Mouse (Mus musculus) hindbrain, embryonic 14.5 days (tissue): ENCODE data around the gene Tcf7. TPM values are rescaled to one million over a fixed set of nuclear protein-coding genes. Genes with fewer than 3 reads are reported as not detected.

Experiments
- ATAC-seq: fragments of 200-750 bp; cut with Nextera tagmentation; 2 replicates; pipeline ENCODE4 v1.8.0; 2017; ENCODE audit warnings: moderate number of reproducible peaks, mild to moderate bottlenecking, moderate TSS enrichment, moderate library complexity; ENCODE audit not compliant: low FRiP score
- DNase-seq: peaks from one replicate; pipeline ENCODE4 v3.0.0-alpha.2; 2015; ENCODE audit warnings: low spot score
- H3K27ac ChIP-seq: fragments of 300-500 bp; sonication (generic); 2 replicates; pipeline ENCODE4 v1.5.1; 2014; ENCODE audit warnings: mild to moderate bottlenecking, moderate library complexity
- H3K27me3 ChIP-seq: fragments of 300-500 bp; sonication (generic); 2 replicates; pipeline ENCODE4 v1.6.1; 2014; ENCODE audit warnings: mild to moderate bottlenecking, low read length, mixed read lengths; ENCODE audit not compliant: control insufficient read depth, insufficient read depth
- H3K36me3 ChIP-seq: fragments of 300-500 bp; sonication (generic); replicated peaks from 2 replicates; pipeline ENCODE4 v1.6.1; 2014; ENCODE audit not compliant: control insufficient read depth, insufficient read depth
- H3K4me1 ChIP-seq: fragments of 300-500 bp; sonication (generic); replicated peaks from 2 replicates; pipeline ENCODE4 v1.6.1; 2014; ENCODE audit warnings: antibody characterized with exemption, low read length, mixed read lengths; ENCODE audit not compliant: control insufficient read depth, insufficient read depth
- H3K4me2 ChIP-seq: fragments of 300-500 bp; sonication (generic); replicated peaks from 2 replicates; pipeline ENCODE4 v1.6.1; 2014; ENCODE audit warnings: mild to moderate bottlenecking, moderate library complexity
- H3K4me3 ChIP-seq: fragments of 300-500 bp; sonication (generic); replicated peaks from 2 replicates; pipeline ENCODE4 v1.5.1; 2014; ENCODE audit warnings: mild to moderate bottlenecking, low read length
- H3K9ac ChIP-seq: fragments of 300-500 bp; sonication (generic); 2 replicates; pipeline ENCODE4 v1.6.1; 2014
- H3K9me3 ChIP-seq: fragments of 300-500 bp; sonication (generic); 2 replicates; pipeline ENCODE4 v1.6.1; 2016; ENCODE audit warnings: low read length; ENCODE audit not compliant: control insufficient read depth
- WGBS: fragments of 180-500 bp; shearing (Covaris S2); extraction: QIAGEN DNeasy Blood & Tissue Kit; methylation state at CpG from one replicate; pipeline ENCODE4 v1.1.7; 2014; 5-methylcytosine and 5-hydroxymethylcytosine counted together
- polyA plus RNA-seq: library from polyadenylated mRNA; unstranded; fragments of >200 nt; fragmentation: Nextera tagmentation; extraction: Ambion mirVana; gene quantifications from 2 replicates; pipeline ENCODE4 v1.2.1, GENCODE M21; 2014

The Tcf7 gene
- polyA plus RNA-seq, result 6.9 and 7.2 TPM in 2 replicates

GRCm38 (mm10) chr11:52282774-52283595, at the start of gene Tcf7:
TSS of gene Tcf7 (minus strand) at chr11:52283014.
- no peak within 1 kb of the TSS for H3K27ac ChIP-seq
- peak; percentile 52; the same call in 1 of the 2 replicates for ATAC-seq

DNA sequence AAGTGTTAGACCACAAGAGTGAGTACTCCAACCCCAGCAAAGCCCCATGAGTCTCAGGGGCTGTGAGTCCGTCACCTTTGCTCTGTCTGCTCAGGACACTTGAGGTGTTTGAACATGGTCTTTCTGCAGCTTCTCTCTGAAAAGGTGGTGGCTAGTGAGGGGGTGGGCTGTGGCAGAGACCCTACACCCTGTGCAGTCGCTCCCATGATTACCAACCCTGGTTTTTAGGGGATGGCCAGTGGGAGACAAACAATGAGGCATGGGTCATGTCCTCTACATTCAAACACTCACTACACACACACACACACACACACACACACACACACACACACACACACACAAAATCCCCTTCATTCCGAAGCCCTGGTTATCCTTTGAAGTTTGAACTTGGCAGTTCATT, 44.5 kb upstream of the Tcf7 start:
- Histone ChIP-seq H3K27me3 (no peaks in the 10 kb centered on the region), H3K9me3 (no peaks in the 10 kb centered on the region), H3K36me3 (no peaks in the 10 kb centered on the region), H3K4me2 (no peak overlapping the region), H3K9ac (no peak overlapping the region), H3K27ac (no peak overlapping the region), H3K4me1 (no peaks in the 10 kb centered on the region), H3K4me3 (no peak overlapping the region)
- ATAC-seq, result no peak
- WGBS, result 64% methylated on average over 3 of the region's 3 CpGs
- no peak for DNase-seq

More at GRCm38 (mm10) chr11:52282774-52283595, at the start of gene Tcf7:
- H3K4me3 ChIP-seq, result peak within 1 kb of the TSS; percentile 55
- H3K27me3 ChIP-seq, result peaks cover 42% of the 10 kb centered on the region
- H3K9me3 ChIP-seq, result no peaks in the 10 kb centered on the region
- DNase-seq, result peak; percentile 67
- WGBS, result under 1% methylated on average over 76 of the region's 97 CpGs
- H3K4me2 ChIP-seq, result peak within 1 kb of the TSS; percentile 90
- H3K9ac ChIP-seq, result peak within 1 kb of the TSS; percentile 60
- peaks cover 24% of the 10 kb centered on the region for H3K4me1 ChIP-seq
- H3K36me3 ChIP-seq, result no peaks in the 10 kb centered on the region

DNA sequence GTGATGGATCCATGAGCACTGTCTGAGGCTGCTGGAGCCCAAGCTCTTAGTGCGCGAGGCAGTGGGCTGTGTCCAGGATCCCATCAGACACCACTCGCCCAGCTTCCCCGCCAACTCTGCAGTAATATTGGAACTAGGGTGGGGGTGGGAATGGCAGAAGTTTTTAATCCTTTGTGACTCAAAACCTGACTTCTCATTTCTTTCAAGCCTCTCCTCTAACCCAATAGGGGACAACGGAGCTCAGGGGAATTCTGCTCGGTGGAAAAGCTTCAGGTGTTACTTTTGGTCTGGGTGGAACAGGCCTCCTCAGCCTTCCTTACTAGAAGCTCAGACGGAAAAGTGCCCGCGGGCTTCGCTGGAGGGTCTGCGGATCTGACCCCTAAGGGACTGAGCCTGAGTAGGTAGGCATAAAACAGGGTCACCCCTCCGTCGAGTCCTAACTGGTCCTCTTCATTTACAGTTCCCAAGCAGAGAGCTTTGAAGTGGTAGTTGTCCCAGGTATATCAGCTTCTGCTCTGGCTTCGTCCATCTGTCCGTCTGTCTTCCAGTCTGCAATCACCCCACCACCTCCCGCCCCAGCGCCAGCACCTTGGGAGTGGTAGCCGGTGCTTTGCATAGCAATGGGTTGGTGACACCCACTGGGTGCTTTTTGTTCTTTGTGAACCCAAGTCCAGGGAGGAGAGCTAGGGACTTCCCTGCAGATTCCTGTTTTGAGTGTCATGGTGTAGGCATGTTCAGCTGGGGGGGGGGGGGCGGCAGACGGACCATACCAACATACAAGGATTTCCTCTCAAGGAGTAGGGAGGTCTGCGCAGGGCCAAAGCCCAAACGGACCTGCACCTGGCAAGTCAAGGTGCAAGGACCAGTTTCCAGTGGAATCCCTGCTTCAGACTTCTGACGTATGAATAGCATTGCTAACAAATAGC, 41.9 kb upstream of the Tcf7 start:
- ATAC-seq, result no peak
- Histone ChIP-seq H3K27me3 (no peaks in the 10 kb centered on the region), H3K4me1 (no peaks in the 10 kb centered on the region), H3K4me3 (no peak overlapping the region), H3K9ac (no peak overlapping the region), H3K4me2 (no peak overlapping the region), H3K36me3 (no peaks in the 10 kb centered on the region), H3K27ac (no peak overlapping the region), H3K9me3 (no peaks in the 10 kb centered on the region)
- 58% methylated on average over 23 of the region's 23 CpGs for WGBS
- no peak for DNase-seq

- Histone ChIP-seq H3K36me3 (no peaks in the 10 kb centered on the region), H3K27ac (no peak overlapping the region), H3K4me2 (no peak overlapping the region), H3K9ac (no peak overlapping the region), H3K9me3 (no peaks in the 10 kb centered on the region), H3K4me1 (no peaks in the 10 kb centered on the region), H3K4me3 (no peak overlapping the region), H3K27me3 (no peaks in the 10 kb centered on the region)
- 66% methylated on average over 3 of the region's 3 CpGs for WGBS
- ATAC-seq (no peak), DNase-seq (no peak)
Measured at GRCm38 (mm10) chr11:52321540-52321939, 38.7 kb upstream of the Tcf7 start.

DNA sequence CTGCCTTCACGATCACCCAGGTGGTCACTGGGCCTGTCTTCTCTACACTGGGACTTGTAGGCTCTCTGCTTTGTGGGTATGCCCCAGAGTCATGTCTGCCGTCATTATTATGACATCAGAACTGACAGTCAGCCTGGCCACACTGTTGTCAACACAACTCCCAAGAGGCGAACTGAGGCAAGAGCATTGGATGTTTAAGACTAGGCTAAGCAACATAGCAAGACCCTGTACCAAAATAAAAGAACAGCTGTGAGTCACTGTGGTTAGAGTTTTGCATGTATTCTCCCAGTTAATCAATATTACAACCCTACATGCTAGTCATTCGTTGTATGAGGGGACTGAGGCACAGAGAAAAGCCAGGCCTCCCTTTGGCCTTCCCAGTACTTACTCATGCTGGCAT, 37.7 kb upstream of the Tcf7 start:
- no peak for ATAC-seq
- WGBS, result 81% methylated on average over 4 of the region's 4 CpGs

GRCm38 (mm10) chr11:52319664-52320063, 36.9 kb upstream of the Tcf7 start:
- Histone ChIP-seq H3K27ac (no peak overlapping the region), H3K27me3 (no peaks in the 10 kb centered on the region), H3K9me3 (no peaks in the 10 kb centered on the region), H3K4me2 (no peak overlapping the region), H3K36me3 (no peaks in the 10 kb centered on the region), H3K4me3 (no peak overlapping the region), H3K4me1 (no peaks in the 10 kb centered on the region), H3K9ac (no peak overlapping the region)
- WGBS, result 81% methylated on average over 4 of the region's 4 CpGs
- DNase-seq (no peak), ATAC-seq (no peak)

More for the DNA sequence above, 37.7 kb upstream of the Tcf7 start:
- Histone ChIP-seq H3K4me2 (no peak overlapping the region), H3K9ac (no peak overlapping the region), H3K4me3 (no peak overlapping the region), H3K27me3 (no peaks in the 10 kb centered on the region), H3K27ac (no peak overlapping the region), H3K36me3 (no peaks in the 10 kb centered on the region), H3K9me3 (no peaks in the 10 kb centered on the region), H3K4me1 (no peaks in the 10 kb centered on the region)
- DNase-seq, result no peak

- Histone ChIP-seq H3K4me1 (0 out of 2 replicates have a peak, but pooled peaks cover 2% of the 10 kb centered on the region), H3K4me3 (no peak overlapping the region), H3K9me3 (no peaks in the 10 kb centered on the region), H3K4me2 (no peak overlapping the region), H3K27me3 (peaks cover 6% of the 10 kb centered on the region; the same call in 1 of the 2 replicates), H3K36me3 (no peaks in the 10 kb centered on the region), H3K27ac (no peak overlapping the region), H3K9ac (no peak overlapping the region)
- no peak for DNase-seq
- WGBS, result 77% methylated on average over 13 of the region's 13 CpGs
- no peak for ATAC-seq
Measured at GRCm38 (mm10) chr11:52318445-52318844, 35.6 kb upstream of the Tcf7 start.

- Histone ChIP-seq H3K4me3 (no peak overlapping the region), H3K36me3 (no peaks in the 10 kb centered on the region), H3K9me3 (no peaks in the 10 kb centered on the region), H3K9ac (no peak overlapping the region), H3K4me2 (peak overlapping the region; percentile 21; the same call in 1 of the 2 replicates), H3K27ac (no peak overlapping the region), H3K4me1 (0 out of 2 replicates have a peak, but pooled peaks cover 2% of the 10 kb centered on the region), H3K27me3 (peaks cover 8% of the 10 kb centered on the region; the same call in 1 of the 2 replicates)
- ATAC-seq (no peak), DNase-seq (peak; percentile 26)
- 25% methylated on average over 26 of the region's 26 CpGs for WGBS
Measured at GRCm38 (mm10) chr11:52314102-52314793, 31.4 kb upstream of the Tcf7 start.
